Mouse (Mus musculus) retina, postnatal 1 day (tissue): ENCODE results near the gene BC052040.

ENCODE experiments used
- DNase-seq: peaks from one replicate; pipeline ENCODE4 v3.0.0-alpha.2; 2012

The BC052040 gene

DNA sequence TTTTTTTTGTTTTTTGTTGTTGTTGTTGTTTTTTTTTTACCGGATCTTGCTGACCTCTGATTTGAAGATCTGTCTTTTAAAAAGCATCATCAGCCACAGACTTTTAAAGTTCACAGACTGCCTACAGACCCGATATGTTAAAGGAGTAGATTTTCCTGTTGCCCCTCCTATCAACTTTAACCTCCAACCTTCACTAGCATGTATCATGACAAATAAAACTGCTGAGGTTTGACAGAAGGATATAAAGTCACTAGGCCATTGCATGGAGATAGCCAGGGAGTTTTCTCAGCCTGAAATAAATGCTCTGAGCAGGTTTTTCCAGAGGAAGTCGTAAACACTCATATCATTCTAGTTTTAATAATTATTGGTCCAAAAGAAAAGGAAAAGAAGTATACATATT, 136.5 kb downstream of the BC052040 start:
- DNase-seq, result no peak

DNA sequence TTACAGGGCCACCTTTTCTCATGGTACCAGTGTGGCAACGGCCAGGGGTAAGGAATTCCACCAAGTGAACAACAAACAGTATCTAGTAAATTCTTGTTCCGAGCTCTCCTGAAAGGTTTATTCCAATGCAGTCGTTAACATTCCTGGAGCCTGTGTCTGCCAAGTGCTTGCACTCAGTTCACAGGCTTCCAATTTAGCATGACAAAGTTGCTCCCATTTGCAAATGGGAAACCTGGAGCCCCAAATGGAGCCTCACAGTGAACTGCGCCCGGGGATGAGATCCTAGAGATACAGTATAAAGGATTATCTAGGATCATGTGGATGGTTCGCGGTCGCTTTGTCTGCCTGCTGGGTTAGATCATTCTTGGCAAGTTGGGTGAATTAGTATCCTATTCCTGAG, 141.9 kb downstream of the BC052040 start:
- peak; percentile 27 for DNase-seq

DNA sequence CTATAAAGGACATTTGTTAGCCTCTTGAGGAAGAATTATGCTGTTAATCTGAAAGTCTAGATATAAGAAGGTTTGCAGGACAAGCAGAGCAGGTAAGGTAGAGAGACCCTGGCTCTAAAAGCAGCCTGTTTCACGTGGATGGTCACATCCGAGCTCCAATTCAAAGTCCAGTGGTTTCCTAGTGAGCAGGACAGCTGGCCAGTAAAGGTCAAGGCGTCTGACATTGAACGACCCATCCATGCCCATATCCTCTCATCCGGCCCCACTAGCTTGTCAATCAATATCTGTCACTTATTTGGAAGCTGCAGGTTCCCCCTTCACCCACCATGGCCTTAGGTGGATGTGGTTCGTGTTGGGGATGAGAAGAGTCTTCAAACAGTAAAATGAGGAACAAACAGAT, 142.7 kb downstream of the BC052040 start:
- no peak for DNase-seq

DNA sequence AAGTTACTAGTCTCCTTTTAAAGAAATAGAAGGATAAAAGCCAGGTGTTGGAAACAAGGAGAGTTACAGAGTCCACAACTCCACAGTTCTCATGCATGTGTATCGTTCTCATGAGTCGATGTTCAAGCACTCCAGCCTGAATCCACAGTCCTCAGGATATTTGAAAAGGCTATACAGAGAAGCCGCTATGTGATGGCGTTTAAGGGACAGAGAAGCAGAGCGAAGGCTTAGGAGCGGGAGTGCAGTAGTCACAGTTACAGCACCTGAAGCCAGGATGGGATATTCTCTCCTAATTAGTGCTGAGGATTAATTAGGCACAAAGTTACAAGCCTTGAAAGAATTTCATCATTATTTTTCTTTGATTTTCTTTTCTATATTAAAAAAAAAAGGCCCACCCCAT, 143.2 kb downstream of the BC052040 start:
- DNase-seq, result peak; percentile 16

DNA sequence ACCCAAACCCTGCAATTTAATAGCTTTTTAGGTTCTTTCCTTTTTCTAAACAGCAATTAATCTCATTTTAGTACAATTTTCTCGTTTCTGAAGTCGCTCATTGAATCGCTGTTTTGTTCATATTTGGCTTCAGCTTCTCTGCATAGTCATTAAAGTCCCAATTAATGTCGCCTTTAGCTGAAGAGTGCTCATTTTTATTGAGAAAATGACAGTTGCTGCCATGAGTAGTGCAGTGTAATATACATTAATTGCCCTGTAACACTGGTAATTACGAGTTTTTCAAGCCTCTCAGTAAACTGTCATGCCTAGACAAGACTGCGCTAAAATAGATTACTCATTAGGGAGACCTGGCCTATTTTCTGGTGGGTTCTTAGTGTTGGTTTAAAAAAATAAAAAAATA, 144.0 kb downstream of the BC052040 start:
- DNase-seq, result peak; percentile 78

DNA sequence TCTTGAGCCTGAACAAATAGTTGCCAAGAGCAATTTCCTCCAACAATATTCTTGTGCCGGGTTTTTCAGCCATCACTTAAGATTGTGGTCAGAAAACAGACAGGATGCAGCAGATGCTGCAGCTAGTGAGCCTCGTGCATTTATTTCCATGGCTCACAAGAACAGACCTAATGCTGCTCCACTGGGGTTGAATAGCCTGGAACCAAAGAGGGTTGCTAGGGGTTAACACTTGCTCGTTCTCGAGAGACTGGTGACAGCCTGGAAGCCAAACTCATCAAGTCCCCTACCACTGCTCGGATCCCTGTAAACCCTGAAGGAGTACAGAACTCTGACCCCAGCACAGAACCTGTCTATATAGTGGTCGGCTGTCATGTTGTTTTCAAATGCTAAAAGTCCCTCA, 144.4 kb downstream of the BC052040 start:
- peak; percentile 65 for DNase-seq

DNA sequence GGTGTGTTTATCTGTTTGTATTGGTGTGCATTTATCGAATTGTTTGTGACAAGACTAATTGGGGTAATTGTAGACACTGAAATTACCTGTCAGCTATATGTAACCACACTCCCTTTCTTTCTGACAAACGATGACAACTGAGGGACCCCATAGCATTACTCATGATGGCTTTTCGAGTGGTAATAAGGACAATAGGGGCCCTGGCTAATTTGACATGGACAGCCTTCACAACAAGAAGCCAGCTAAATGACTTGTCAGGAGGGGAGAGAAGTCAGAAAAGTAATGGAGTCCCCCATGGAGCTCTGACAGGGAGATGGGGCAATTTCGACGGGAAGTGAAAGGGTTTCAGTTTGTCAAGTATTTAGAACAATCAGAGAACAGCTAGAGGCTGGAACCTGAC, 145.3 kb downstream of the BC052040 start:
- DNase-seq, result peak; percentile 9

DNA sequence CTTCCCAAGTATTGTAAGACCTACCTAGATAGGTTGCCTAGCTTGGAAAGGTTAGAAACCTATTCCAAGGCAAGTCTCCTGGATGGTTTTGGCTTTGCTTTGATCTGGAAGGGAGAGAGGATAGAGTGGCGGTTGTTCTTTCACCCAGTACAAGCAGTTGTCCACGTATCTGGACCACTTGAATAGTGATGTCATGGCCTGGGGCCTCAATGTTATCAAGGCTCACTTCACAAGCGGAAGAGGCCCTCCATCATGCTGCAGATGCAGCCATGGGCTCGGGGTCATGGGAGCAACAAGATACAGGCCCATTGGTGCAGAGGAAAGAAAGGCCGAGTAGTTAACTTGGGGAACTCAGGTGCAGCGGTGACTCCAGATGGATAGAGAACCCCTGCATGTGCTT, 147.1 kb downstream of the BC052040 start:
- no peak for DNase-seq

DNA sequence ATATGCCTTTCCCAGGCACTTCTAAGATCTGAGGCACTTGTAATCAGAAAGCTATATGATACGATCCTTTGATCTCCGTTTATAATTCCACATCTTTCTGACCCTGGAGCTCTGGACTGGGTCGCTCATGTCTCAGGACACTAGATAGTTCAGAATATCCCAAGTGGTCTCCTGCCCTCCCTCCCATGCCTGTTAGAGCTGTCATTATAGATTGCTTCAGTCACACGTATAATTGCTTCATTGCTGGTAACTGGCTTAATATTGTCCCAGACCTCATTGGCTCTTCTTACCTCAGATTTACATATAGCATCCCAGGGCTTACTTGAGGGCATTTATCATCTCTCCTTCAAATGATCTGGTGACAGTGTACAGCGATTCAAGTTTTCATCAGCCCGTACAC, 149.0 kb downstream of the BC052040 start:
- DNase-seq, result peak; percentile 44

DNA sequence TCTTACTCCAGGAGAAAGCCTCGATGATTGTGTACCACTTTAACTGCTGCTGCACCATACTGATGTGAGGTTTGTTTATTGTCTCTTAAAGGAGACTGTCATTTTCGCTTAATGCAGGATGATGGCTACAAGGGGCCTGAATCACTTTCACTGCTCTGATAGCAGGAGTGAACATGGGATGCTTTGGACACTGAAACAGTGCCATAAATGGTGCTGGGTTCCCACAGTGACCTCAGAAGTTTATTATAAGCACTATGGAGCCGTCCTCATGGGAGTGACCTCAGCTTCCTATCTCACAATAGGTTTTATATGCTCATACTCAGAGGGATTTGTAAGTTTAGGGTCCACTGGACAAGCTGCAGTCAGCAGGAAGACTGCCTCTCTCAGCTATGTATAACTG, 149.7 kb downstream of the BC052040 start:
- DNase-seq, result no peak

DNA sequence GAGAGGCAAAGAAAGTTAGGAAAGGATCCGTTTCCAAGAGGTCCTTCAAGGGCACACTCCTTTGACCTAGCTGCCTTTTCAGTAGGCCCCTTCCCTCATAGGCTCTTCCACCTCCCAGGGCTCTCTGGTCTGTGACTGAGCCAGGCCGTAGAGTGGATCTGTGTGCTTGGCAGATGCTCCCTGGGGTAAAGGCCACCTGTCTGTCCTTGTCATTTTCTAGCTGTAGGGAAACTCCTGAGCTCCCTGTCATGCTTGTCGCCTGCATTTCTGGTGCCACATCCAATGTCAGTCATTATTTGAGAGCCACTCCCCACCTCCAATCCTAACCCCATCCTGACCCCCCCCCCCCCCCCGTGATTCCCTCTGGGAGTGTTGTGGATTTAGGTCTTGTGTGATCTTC, 151.1 kb downstream of the BC052040 start:
- no peak for DNase-seq

DNA sequence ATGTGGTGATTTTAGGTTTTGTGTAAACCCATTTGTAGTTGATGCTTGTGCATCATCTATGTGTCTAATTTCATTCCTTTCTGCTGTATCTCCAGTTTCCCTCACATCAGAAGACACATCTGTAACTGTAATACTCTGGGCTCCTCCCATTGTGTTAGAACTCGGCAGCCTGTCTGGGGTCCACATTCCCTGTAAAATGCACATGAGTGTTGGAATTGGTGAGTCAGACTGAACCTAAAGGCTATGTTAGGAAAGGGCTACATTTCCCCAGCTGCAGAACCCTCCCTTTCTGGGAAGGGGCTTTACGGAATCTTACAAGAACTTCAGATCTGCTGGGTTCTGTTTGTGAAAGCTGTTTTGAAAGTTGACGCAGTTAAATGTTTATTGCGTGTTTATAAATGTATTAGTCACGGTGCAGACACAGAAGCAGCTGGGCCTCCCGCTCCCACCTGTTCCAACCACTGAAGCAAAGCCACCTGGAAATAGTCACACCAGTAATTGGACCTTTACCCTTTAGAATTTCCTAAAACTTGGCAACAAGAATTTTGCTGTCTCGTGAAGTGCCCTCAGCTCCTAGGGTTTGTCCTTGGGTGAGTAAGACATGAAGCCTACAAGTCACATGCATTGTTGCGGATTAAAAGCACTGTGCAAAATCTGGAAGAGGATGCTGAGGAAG, 151.6 kb downstream of the BC052040 start:
- no peak for DNase-seq

DNA sequence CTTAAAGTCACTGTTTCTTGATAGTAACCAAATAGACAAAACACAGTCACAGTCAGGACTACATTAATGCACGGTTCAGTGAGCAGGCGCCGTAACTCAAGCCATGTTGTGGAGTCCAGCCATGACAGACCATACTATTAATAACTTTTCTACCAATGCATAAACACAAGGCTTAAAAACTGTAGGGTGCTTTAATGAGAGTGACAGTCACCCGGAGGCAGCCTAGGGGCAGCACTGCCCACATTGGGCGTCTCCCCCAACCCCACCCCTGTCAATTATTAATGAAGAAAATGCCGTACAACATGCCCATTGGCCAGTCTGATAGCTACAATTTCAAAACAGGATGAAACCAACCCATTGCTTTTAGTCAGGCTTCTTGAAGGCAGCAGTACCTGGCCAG, 153.3 kb downstream of the BC052040 start:
- no peak for DNase-seq

DNA sequence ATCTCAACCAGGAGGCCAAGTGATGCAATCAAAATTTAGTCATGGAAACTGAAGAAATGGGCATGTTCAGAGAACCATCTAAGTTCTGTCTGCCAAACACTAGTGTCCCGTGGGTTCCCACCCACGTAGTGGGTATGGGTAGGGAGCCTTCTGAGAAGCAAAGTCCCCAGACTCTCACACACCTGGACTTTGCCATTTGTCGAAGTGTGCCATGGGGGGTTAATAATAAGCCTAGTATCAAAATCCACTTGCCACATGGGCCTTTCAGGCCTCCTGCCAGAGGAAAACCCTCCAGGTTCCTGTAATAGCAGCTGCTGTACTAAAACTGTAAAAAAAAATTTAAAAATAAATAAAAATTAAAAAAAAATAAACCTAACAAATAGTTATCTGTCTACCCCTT, 154.9 kb downstream of the BC052040 start:
- no peak for DNase-seq

DNA sequence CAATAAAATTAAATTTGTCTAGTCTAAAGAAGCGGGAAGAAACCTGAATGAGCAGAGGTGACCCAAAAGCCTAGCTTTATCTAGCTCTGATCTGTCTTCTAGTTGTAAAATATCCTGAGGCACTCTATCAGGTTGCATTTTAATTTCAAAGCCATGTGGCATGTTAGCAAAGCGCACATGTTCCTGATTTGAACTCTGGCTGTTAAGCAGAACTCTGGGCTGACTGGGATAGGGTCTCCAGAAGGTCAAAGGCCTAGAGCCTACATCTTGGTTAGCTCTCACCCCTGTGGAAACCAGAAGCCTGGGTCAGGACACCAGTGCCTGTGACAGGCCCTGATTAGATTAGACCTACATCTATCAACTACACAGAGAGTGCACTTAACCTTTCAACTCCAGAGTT, 156.4 kb downstream of the BC052040 start:
- no peak for DNase-seq

DNA sequence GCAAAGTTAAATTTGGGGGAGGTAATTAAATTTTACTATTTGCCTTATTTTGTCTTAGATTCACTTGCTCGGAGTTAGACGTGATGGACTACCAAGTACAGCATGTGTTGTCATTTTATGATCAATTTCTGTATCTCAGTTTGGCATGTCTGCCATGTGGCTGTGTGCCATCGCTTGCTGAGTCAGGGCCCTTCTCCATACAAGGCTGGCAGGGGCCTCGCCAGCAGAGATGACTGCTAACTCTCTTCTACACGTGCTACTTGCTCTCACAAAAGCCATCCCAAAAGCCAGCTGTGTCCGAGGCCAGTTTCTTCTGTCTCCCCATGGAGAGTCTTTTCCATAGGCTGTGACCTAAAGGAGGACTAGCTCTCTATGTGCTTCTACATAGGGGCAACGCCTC, 160.5 kb downstream of the BC052040 start:
- DNase-seq, result no peak

DNA sequence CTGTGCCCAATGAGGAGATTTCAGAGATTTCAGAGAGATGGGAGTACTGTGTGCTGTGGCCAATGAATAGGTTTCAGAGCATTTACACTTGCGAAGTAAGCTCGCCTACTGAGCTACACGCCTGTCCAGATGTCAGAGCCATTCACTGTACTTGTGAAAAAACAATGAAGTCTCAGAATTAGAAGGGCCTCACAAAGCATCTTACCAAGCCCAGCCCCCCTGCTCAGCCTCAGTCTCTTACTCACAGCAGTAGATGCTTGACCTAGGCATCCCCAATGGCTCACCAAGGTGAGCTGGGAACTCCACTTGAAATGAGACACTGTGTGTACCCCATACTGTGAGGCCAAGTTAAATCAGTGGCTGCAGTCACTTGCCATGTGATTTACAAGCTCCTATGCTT, 166.1 kb downstream of the BC052040 start:
- DNase-seq, result no peak

DNA sequence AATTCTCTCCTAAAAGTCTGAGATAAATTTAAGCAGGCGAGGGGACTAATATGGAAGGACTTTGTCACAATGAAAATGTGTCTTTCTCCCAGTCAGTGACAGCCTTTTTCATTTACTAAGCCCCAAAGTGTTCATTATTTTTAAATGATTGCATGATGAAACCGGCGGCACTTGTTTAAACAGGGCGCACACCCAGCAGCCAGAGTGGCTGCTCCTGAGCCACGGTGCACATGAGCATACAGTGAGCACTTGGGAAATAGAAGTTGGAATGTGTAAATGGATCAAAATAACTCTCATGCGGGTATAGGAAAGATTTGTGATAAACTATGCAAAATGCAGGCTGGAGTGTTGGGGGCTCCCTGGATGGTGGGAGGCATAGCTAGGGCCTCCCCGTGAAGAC, 169.7 kb downstream of the BC052040 start:
- DNase-seq, result no peak

DNA sequence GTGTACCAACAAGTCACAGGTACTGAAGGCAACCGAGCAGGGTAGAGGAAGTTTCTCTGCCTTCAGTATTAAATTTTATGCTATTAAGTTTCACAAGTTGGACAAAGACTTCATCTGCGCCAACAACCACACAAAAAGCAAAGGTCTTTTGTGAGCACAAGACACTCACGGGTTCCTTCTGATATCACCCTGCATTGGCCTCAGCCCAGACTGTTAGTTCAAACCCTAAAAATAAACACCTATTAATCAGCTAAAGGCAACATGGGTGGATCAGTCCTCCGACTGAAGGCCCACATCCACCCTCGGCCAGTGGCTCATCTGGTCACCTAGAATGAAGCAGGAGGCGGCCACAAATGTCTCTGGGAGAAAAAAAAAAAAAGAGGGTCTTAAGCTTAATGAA, 176.2 kb downstream of the BC052040 start:
- DNase-seq, result no peak

DNA sequence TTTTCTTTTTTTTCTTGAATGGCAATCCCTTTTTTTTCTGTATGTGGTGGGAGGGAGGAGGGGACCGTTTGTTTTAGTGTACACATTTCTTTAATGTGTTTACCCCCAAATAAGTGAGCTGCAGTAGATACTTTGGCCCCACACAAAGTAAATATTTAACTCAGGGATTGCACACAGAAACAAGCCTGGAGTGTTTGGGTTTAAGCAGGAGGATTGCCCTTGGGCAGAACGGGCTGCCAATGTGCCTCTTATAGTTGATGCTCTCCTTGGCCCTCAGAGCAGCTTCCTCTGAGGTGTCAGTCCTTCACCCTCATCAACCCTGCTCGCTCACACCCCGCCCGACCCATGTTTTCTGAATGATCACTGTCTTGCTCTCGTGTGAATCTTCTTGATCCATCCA, 177.0 kb downstream of the BC052040 start:
- DNase-seq, result no peak

DNA sequence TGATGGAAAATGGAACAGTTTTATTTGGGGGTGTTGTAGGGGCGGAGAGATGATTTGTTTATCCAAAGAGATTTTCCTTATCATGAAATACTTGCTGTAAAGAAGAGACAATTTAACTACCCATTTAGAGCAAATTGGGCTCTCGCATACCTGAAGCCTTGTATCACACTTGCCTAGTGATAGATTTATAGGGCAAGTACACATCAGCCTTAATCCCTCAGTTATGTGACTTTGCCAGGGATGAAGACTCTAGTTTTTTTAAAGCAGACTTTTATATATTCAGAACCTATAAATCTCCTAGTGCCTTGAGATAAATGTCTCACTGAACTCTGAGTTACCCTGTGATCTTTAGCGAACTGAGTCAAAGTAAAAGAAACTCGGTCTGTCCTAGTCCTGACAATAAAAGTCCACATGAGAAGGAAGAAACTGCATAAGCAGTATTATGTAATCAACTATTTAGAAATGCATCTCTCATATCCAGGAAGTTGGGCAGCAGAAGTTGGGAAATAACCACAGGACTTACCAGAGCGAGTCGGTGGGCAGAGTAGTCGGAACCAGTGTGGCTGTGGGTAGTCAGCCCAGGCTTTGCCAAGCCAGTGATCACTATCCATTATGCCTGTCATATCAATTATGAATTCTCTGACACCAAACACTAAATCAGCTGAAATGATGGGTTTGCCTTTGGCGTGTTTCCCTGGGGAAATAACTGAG, 183.2 kb downstream of the BC052040 start:
- DNase-seq, result no peak

DNA sequence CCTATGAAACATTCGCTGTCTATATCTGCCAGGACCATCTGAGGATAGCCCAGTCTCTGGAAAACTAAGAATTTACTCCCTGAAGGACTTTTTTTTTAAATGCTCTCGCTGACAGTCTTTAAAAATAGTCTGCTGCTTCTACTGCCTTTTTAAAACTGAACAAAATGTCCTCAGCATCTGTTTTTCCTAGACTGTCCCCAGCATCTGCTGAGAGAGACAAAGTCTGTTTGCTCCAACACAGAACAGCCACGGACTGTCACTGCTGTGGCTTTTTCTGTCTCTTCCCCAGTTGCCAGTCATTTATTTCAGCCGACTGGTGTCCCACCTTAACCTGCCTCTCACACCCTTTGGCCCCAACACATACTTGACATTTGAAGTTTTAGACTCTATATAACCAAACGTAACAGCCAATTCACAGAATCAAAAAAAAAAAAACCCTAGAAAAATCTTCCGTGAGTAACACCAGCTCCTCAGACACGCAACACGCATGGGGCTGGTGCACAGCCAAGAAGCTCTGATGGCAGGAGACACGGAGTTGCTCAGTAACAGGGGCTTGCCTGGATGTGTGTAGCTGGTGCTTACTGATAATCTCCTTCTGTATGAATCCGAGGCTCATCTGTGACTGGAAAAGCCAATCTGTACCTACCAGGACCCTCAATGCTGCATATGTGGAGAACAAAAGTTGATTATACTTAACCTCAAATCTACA, 188.2 kb downstream of the BC052040 start:
- DNase-seq, result no peak

DNA sequence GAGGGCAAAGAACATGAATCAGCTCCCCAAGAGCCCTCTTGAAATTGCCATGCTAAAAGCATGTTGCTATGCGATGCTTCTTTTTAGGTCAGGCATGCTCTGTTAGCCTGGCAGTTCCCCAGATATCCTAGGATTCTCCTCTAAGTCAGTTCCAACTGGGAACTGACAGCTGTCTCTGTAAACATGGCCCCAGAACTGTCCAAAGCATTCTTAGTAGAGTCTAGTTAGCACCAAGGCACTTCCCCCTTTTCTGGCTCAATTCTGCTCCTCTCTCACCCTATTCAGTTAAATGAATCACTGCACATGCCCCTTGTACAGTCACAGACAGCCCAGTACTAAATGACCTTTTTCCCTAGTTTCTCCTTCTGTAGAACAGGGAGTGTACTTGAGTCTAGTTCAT, 191.2 kb downstream of the BC052040 start:
- DNase-seq, result no peak

DNA sequence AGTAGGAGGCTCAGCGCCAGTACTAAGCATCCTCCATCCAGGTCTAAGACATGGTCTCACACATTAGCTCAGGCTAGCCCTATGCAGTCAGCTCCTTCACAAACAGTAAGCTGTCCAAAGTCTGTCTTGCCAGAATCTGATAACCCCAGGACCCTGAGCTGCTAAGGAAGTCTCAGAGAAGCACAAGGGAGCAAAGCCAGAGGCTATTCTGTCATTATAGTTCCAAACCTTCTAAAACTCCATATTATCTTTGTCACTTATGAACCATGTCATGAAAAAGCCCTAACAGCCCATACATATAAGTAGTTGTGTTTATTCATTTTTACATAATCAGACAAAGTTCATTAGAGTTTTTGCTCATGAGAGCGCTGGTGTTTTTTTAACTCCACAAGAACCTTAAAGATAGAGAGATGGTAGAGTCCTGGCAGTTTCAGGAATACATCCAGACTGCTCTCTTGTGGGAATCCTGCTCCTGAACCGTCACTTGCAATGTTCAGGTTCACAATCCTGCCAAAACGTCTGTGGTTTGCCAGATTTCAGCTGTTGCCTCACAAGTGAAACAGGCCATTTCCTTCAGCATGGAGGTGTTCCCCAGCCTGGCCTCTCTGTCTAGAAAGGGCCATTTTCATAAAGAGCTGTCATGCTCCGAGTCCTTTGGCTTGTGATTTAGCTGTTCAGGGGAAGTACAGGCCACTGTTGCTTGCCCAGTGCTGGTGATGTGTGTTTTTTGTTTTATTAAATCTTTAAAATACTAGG, 192.8 kb downstream of the BC052040 start:
- no peak for DNase-seq
